Mouse (Mus musculus) kidney, adult 2 months (tissue): ENCODE data around the gene Catsper1.

Source experiments
- CTCF ChIP-seq: fragments of 200-500 bp; conservative IDR thresholded peaks from 2 replicates; pipeline ENCODE4 v1.5.1; 2011; ENCODE audit warnings: low read depth, mild to moderate bottlenecking, control low read depth, low read length, moderate library complexity, mixed read lengths; ENCODE audit not compliant: insufficient read depth, insufficient read length
- POLR2A ChIP-seq: fragments of 200-500 bp; IDR thresholded peaks from one replicate; pipeline ENCODE4 v1.6.1; 2011; ENCODE audit warnings: low read depth, low read length, control low read depth

GRCm38 (mm10) chr19:5335441-5335840, at the start of gene Catsper1:
- TF ChIP-seq POLR2A (no peak), CTCF (no peak)
